ENCODE assay signal across 9 mouse cellular contexts in the genomic region with DNA sequence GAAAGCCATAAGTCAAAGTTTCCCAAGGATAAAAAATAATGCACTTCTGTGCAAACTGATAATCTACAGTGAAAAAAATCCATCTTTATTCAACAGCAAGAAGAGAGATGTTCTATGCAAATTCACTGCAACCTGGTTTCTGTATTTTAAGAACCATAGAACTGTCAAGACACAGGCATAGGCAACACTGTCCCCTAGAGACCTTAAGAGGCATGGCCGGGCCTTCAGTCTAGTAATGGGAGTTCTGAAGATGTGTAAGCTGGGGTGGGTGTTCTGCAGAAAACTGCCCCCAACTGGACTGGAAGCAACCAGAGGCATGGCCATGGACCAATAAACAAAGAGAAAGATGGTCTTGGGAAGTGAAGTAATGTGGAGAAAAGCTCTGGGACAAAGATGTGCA.
A peak's percentile ranks its signal among the peaks of the same experiment; 100 is the strongest.
DNase-seq lines count a peak whose midpoint lies in the region; ATAC-seq and TF ChIP-seq lines count a peak whose summit lies in the region.
"Had no signal": no experiment of that assay in that cellular context is flagged by ENCODE, and none has a peak within 500 bp of the region (broad histone marks: within the 10 kb centered on the region; RNA-seq: fewer than 3 reads in every experiment).

No protein-coding gene starts in this region.

- H3K9me3 ChIP-seq in kidney, embryonic 16.5 days (ENCODE audit: low read length), result no peaks in the 10 kb centered on the region
- H3K9me3 ChIP-seq in E14TG2a.4 (ENCODE audit: low read length), result no peaks in the 10 kb centered on the region
- no peaks in the 10 kb centered on the region for H3K9me3 ChIP-seq in lung, postnatal 0 days (ENCODE audit: low read length)
- no peaks in the 10 kb centered on the region for H3K9me3 ChIP-seq in forebrain, embryonic 11.5 days (ENCODE audit: control insufficient read depth, low read length)
- H3K9me3 ChIP-seq: limb, embryonic 10.5 days had no signal

- no peak for TF ChIP-seq EP300 in lung, postnatal 0 days (IDR thresholded peaks at IDR 0.05)

- peaks cover 25% of the 10 kb centered on the region for H3K36me3 ChIP-seq in kidney, embryonic 16.5 days (ENCODE audit: insufficient read depth, low read length)
- H3K36me3 ChIP-seq in E14TG2a.4 (ENCODE audit: insufficient read depth, low read length), result no peaks in the 10 kb centered on the region
- H3K36me3 ChIP-seq in lung, postnatal 0 days (ENCODE audit: insufficient read depth, low read length), result no peaks in the 10 kb centered on the region
- H3K36me3 ChIP-seq in forebrain, embryonic 11.5 days (ENCODE audit: control insufficient read depth, insufficient read depth, low read length), result peaks cover 5% of the 10 kb centered on the region; the same call in 1 of the 2 replicates

- no peak overlapping the region for H3K9ac ChIP-seq in kidney, embryonic 16.5 days (replicated peaks; ENCODE audit: low read length)
- no peak overlapping the region for H3K9ac ChIP-seq in lung, postnatal 0 days (replicated peaks; ENCODE audit: low read depth)
- no peak overlapping the region for H3K9ac ChIP-seq in forebrain, embryonic 11.5 days (ENCODE audit: low read length)

- H3K27me3 ChIP-seq in kidney, embryonic 16.5 days (ENCODE audit: insufficient read depth, low read length), result no peaks in the 10 kb centered on the region
- peaks cover 9% of the 10 kb centered on the region; the same call in 1 of the 2 replicates for H3K27me3 ChIP-seq in E14TG2a.4 (ENCODE audit: insufficient read depth, low read length)
- H3K27me3 ChIP-seq in lung, postnatal 0 days (replicated peaks; ENCODE audit: insufficient read depth, low read length), result no peaks in the 10 kb centered on the region
- no peaks in the 10 kb centered on the region for H3K27me3 ChIP-seq in forebrain, embryonic 11.5 days (ENCODE audit: control insufficient read depth, insufficient read depth, low read length)

- TF ChIP-seq CTCF in E14TG2a.4 (conservative IDR thresholded peaks at IDR 0.05; ENCODE audit: low read length), result peak; percentile 95
- TF ChIP-seq CTCF in lung, postnatal 0 days (IDR thresholded peaks at IDR 0.05), result peak; percentile 50

- 67% methylated on average over 1 of the region's 1 CpGs for WGBS in kidney, embryonic 16.5 days
- 58% methylated on average over 1 of the region's 1 CpGs for WGBS in lung, postnatal 0 days
- 86% methylated on average over 1 of the region's 1 CpGs for WGBS in forebrain, embryonic 11.5 days

- H3K27ac ChIP-seq in kidney, embryonic 16.5 days (ENCODE audit: low read length), result peak overlapping the region; percentile 33; the same call in 1 of the 2 replicates
- no peak overlapping the region for H3K27ac ChIP-seq in lung, postnatal 0 days (ENCODE audit: low read length)
- no peak overlapping the region for H3K27ac ChIP-seq in forebrain, embryonic 11.5 days (ENCODE audit: low read depth, low read length)
- H3K27ac ChIP-seq: limb, embryonic 10.5 days had no signal

- no peak overlapping the region for H3K4me3 ChIP-seq in kidney, embryonic 16.5 days (ENCODE audit: low read length)
- no peak overlapping the region for H3K4me3 ChIP-seq in E14TG2a.4 (replicated peaks; ENCODE audit: low read length)
- H3K4me3 ChIP-seq in lung, postnatal 0 days (ENCODE audit: low read depth, low read length), result no peak overlapping the region
- no peak overlapping the region for H3K4me3 ChIP-seq in forebrain, embryonic 11.5 days (ENCODE audit: low read depth, low read length)
- H3K4me3 ChIP-seq: limb, embryonic 10.5 days had no signal

- no peak for ATAC-seq in cerebellum, adult (ENCODE audit: insufficient number of reproducible peaks, low FRiP score, low TSS enrichment)
- no peak for ATAC-seq in kidney, embryonic 16.5 days (ENCODE audit: low FRiP score, low TSS enrichment)
- ATAC-seq in lung, postnatal 0 days, result no peak
- no peak for ATAC-seq in forebrain, embryonic 11.5 days (replicated peaks; ENCODE audit: low FRiP score)

- peak; percentile 24 for DNase-seq in cerebellum, adult 11 months
- DNase-seq in kidney, adult 9 months, result no peak
- DNase-seq in lung, postnatal 0 days (ENCODE audit: low spot score), result no peak
- no peak for DNase-seq in forebrain, embryonic 11.5 days (ENCODE audit: low spot score)
- no peak for DNase-seq in layer of hippocampus, adult 11-12 months (ENCODE audit: low spot score)

- H3K4me2 ChIP-seq in kidney, embryonic 16.5 days (replicated peaks; ENCODE audit: low read depth, low read length), result no peak overlapping the region
- no peak overlapping the region for H3K4me2 ChIP-seq in lung, postnatal 0 days (replicated peaks; ENCODE audit: low read depth, low read length)
- H3K4me2 ChIP-seq in forebrain, embryonic 11.5 days (ENCODE audit: low read depth, low read length, severe bottlenecking), result no peak overlapping the region

- no peaks in the 10 kb centered on the region for H3K4me1 ChIP-seq in kidney, embryonic 16.5 days (ENCODE audit: insufficient read depth, low read length)
- peaks cover 34% of the 10 kb centered on the region for H3K4me1 ChIP-seq in E14TG2a.4 (replicated peaks; ENCODE audit: low read depth, low read length)
- H3K4me1 ChIP-seq in lung, postnatal 0 days (ENCODE audit: insufficient read depth, low read depth, low read length), result no peaks in the 10 kb centered on the region
- H3K4me1 ChIP-seq in forebrain, embryonic 11.5 days (replicated peaks; ENCODE audit: control insufficient read depth, insufficient read depth, low read length), result no peaks in the 10 kb centered on the region
